In genomic region chr2:63925721-63926235, GRCm38 (mm10) we compare ENCODE assay signal across 18 mouse cellular contexts.
DNase-seq lines count a peak whose midpoint lies in the region; ATAC-seq and TF ChIP-seq lines count a peak whose summit lies in the region.
"Had no signal": no experiment of that assay in that cellular context is flagged by ENCODE, and none has a peak within 500 bp of the region (broad histone marks: within the 10 kb centered on the region; RNA-seq: fewer than 3 reads in every experiment).

No protein-coding gene starts in this region.

- H3K4me2 ChIP-seq in heart, postnatal 0 days (ENCODE audit: low read depth, low read length) = no peak overlapping the region
- no peak overlapping the region for H3K4me2 ChIP-seq in liver, postnatal 0 days (ENCODE audit: low read depth, low read length)
- no peak overlapping the region for H3K4me2 ChIP-seq in intestine, embryonic 15.5 days (replicated peaks)
- H3K4me2 ChIP-seq in stomach, postnatal 0 days (replicated peaks; ENCODE audit: low read depth) = no peak overlapping the region
- H3K4me2 ChIP-seq: embryonic facial prominence, embryonic 12.5 days; midbrain, embryonic 12.5 days had no signal

- peak; percentile 14; the same call in 1 of the 2 replicates for TF ChIP-seq CTCF in heart, postnatal 0 days (IDR thresholded peaks at IDR 0.05; ENCODE audit: low read depth)
- peak; percentile 12; the same call in 1 of the 2 replicates for TF ChIP-seq CTCF in liver, postnatal 0 days (IDR thresholded peaks at IDR 0.05; ENCODE audit: low read depth)
- TF ChIP-seq CTCF in stomach, postnatal 0 days (IDR thresholded peaks at IDR 0.05; ENCODE audit: low read depth) = peak; percentile 45

- no peak for DNase-seq in heart, postnatal 0 days (ENCODE audit: low spot score)
- DNase-seq in heart, adult 8-10 months (ENCODE audit: low spot score) = no peak
- DNase-seq in liver, postnatal 0 days = no peak
- DNase-seq in liver = no peak
- no peak for DNase-seq in stomach, postnatal 0 days (ENCODE audit: low spot score)
- no peak for DNase-seq in urinary bladder, postnatal 4 days (ENCODE audit: low spot score in 2 of 2)
- DNase-seq: adrenal gland, postnatal 36 days; cerebellum, adult 2 months; forebrain, postnatal 0 days; right cerebral cortex, postnatal 4 days; thymus, postnatal 25 days had no signal

- no peaks in the 10 kb centered on the region for H3K9me3 ChIP-seq in heart, postnatal 0 days (replicated peaks; ENCODE audit: control insufficient read depth, low read length)
- no peaks in the 10 kb centered on the region for H3K9me3 ChIP-seq in liver, postnatal 0 days (ENCODE audit: low read length)
- no peaks in the 10 kb centered on the region for H3K9me3 ChIP-seq in intestine, embryonic 15.5 days
- no peaks in the 10 kb centered on the region for H3K9me3 ChIP-seq in stomach, postnatal 0 days (ENCODE audit: control insufficient read depth, low read length)
- H3K9me3 ChIP-seq: embryonic facial prominence, embryonic 12.5 days; limb, embryonic 10.5 days; midbrain, embryonic 12.5 days had no signal

- H3K9ac ChIP-seq in heart, postnatal 0 days (replicated peaks; ENCODE audit: low read depth, low read length) = no peak overlapping the region
- H3K9ac ChIP-seq in liver, postnatal 0 days (replicated peaks) = no peak overlapping the region
- no peak overlapping the region for H3K9ac ChIP-seq in intestine, embryonic 15.5 days
- no peak overlapping the region for H3K9ac ChIP-seq in stomach, postnatal 0 days (ENCODE audit: low read length)
- H3K9ac ChIP-seq: embryonic facial prominence, embryonic 12.5 days; forebrain, postnatal 0 days; liver, embryonic 14.5 days; midbrain, embryonic 12.5 days had no signal

- no peaks in the 10 kb centered on the region; the same call in 1 of the 2 replicates for H3K4me1 ChIP-seq in heart, postnatal 0 days (ENCODE audit: control insufficient read depth, insufficient read depth)
- H3K4me1 ChIP-seq in liver, postnatal 0 days (ENCODE audit: insufficient read depth) = no peaks in the 10 kb centered on the region
- H3K4me1 ChIP-seq in intestine, embryonic 15.5 days (replicated peaks) = no peaks in the 10 kb centered on the region
- no peaks in the 10 kb centered on the region for H3K4me1 ChIP-seq in stomach, postnatal 0 days (replicated peaks; ENCODE audit: control insufficient read depth, insufficient read depth)

- no peak overlapping the region for H3K27ac ChIP-seq in heart, postnatal 0 days (ENCODE audit: low read depth)
- no peak overlapping the region for H3K27ac ChIP-seq in liver, postnatal 0 days (ENCODE audit: low read depth)
- no peak overlapping the region for H3K27ac ChIP-seq in intestine, embryonic 15.5 days
- H3K27ac ChIP-seq in stomach, postnatal 0 days (replicated peaks) = no peak overlapping the region
- H3K27ac ChIP-seq: embryonic facial prominence, embryonic 12.5 days; hindbrain, postnatal 0 days; limb, embryonic 10.5 days; liver, embryonic 14.5 days; macrophage; midbrain, embryonic 12.5 days had no signal

- TF ChIP-seq EP300 in heart, postnatal 0 days (IDR thresholded peaks at IDR 0.05; ENCODE audit: low read depth) = no peak
- TF ChIP-seq EP300 in liver, postnatal 0 days (IDR thresholded peaks at IDR 0.05; ENCODE audit: low read depth) = no peak
- TF ChIP-seq EP300 in stomach, postnatal 0 days (optimal IDR thresholded peaks at IDR 0.05) = no peak

- no peaks in the 10 kb centered on the region for H3K27me3 ChIP-seq in heart, postnatal 0 days (ENCODE audit: control insufficient read depth, insufficient read depth, low read length)
- no peaks in the 10 kb centered on the region for H3K27me3 ChIP-seq in liver, postnatal 0 days (ENCODE audit: insufficient read depth, low read length)
- no peaks in the 10 kb centered on the region for H3K27me3 ChIP-seq in intestine, embryonic 15.5 days (replicated peaks)
- H3K27me3 ChIP-seq in stomach, postnatal 0 days (ENCODE audit: control insufficient read depth, insufficient read depth, low read length) = no peaks in the 10 kb centered on the region
- H3K27me3 ChIP-seq: embryonic facial prominence, embryonic 12.5 days; midbrain, embryonic 12.5 days had no signal

- no peak overlapping the region for H3K4me3 ChIP-seq in heart, postnatal 0 days (ENCODE audit: low read depth, low read length)
- no peak overlapping the region for H3K4me3 ChIP-seq in liver, postnatal 0 days (ENCODE audit: low read depth, low read length)
- no peak overlapping the region for H3K4me3 ChIP-seq in intestine, embryonic 15.5 days (replicated peaks)
- H3K4me3 ChIP-seq in stomach, postnatal 0 days (ENCODE audit: low read depth, low read length) = no peak overlapping the region
- H3K4me3 ChIP-seq: embryonic facial prominence, embryonic 12.5 days; limb, embryonic 10.5 days; midbrain, embryonic 12.5 days had no signal

- ATAC-seq in heart, postnatal 0 days (ENCODE audit: insufficient read depth, low read depth) = no peak
- ATAC-seq in liver, postnatal 0 days = no peak
- ATAC-seq in intestine, embryonic 15.5 days = peak; percentile 43
- no peak for ATAC-seq in stomach, postnatal 0 days (ENCODE audit: low FRiP score, low TSS enrichment)
- ATAC-seq: forebrain, postnatal 0 days; hindbrain, postnatal 0 days had no signal

- WGBS in heart, postnatal 0 days = 71% methylated on average over 4 of the region's 4 CpGs
- 63% methylated on average over 4 of the region's 4 CpGs for WGBS in liver, postnatal 0 days (ENCODE audit: insufficient replicate concordance)
- 69% methylated on average over 4 of the region's 4 CpGs for WGBS in intestine, embryonic 15.5 days
- WGBS in stomach, postnatal 0 days = 72% methylated on average over 4 of the region's 4 CpGs

- H3K36me3 ChIP-seq in heart, postnatal 0 days (replicated peaks; ENCODE audit: control insufficient read depth, insufficient read depth, low read length) = no peaks in the 10 kb centered on the region
- no peaks in the 10 kb centered on the region for H3K36me3 ChIP-seq in liver, postnatal 0 days (replicated peaks; ENCODE audit: insufficient read depth, low read length)
- H3K36me3 ChIP-seq in intestine, embryonic 15.5 days = no peaks in the 10 kb centered on the region
- no peaks in the 10 kb centered on the region for H3K36me3 ChIP-seq in stomach, postnatal 0 days (ENCODE audit: control insufficient read depth, insufficient read depth, low read length)
- H3K36me3 ChIP-seq: embryonic facial prominence, embryonic 12.5 days; limb, embryonic 10.5 days; midbrain, embryonic 12.5 days had no signal
